Mouse (Mus musculus): ENCODE measurements at regions not wholly inside any gene's neighbourhood (a gene's known extent, or its start where the extent isn't known, plus 50 kb on each side); places are given as distances from the start of the nearest gene placed in this dataset.

GRCm38 (mm10) chr14:105706756-105707155 is 189.9 kb downstream of the Spry2 start:
- Histone ChIP-seq H3K4me2 (ENCODE audit: low read depth, low read length) (no peak overlapping the region), H3K9ac (ENCODE audit: low read length) (no peak overlapping the region), H3K27ac (ENCODE audit: low read length) (no peak overlapping the region), H3K4me3 (replicated peaks; ENCODE audit: low read length) (no peak overlapping the region), H3K36me3 (ENCODE audit: control insufficient read depth, insufficient read depth, low read length) (no peaks in the 10 kb centered on the region), H3K27me3 (ENCODE audit: control insufficient read depth, insufficient read depth, low read length) (no peaks in the 10 kb centered on the region), H3K9me3 (replicated peaks; ENCODE audit: control insufficient read depth, low read length) (no peaks in the 10 kb centered on the region), H3K4me1 (ENCODE audit: control insufficient read depth, insufficient read depth, low read length) (no peaks in the 10 kb centered on the region)
- ATAC-seq (ENCODE audit: insufficient read depth, low FRiP score), result no peak
- WGBS, result 93% methylated on average over 7 of the region's 7 CpGs

DNA sequence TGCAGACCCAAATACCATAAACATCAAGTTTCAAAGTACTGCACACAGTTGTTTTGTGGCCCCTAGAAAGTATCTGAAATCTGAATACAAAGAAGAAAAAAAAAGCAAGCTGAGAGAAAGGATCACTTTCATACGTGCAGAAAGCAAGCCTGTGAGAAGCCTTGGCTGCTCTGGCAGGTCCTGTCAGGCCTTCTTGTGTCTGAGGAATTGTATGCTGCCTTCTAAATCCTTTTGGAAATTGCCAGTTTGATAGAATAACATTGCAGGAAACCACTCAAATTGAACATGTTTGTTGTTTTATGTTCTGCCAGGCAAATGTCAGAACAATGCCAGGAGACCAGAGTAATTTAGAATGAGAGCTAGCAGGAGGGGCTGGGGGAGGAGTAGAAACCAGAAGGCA is 198.0 kb downstream of the Spry2 start:
- Histone ChIP-seq H3K27me3 (ENCODE audit: control insufficient read depth, insufficient read depth, low read length) (no peaks in the 10 kb centered on the region), H3K36me3 (ENCODE audit: control insufficient read depth, insufficient read depth, low read length) (no peaks in the 10 kb centered on the region), H3K4me2 (ENCODE audit: low read depth, low read length) (no peak overlapping the region), H3K27ac (ENCODE audit: low read length) (no peak overlapping the region), H3K9me3 (replicated peaks; ENCODE audit: control insufficient read depth, low read length) (no peaks in the 10 kb centered on the region), H3K4me3 (replicated peaks; ENCODE audit: low read length) (no peak overlapping the region), H3K9ac (ENCODE audit: low read length) (no peak overlapping the region), H3K4me1 (ENCODE audit: control insufficient read depth, insufficient read depth, low read length) (no peaks in the 10 kb centered on the region)
- ATAC-seq (ENCODE audit: insufficient read depth, low FRiP score), result no peak
- WGBS, result 35% methylated on average over 1 of the region's 1 CpGs

DNA sequence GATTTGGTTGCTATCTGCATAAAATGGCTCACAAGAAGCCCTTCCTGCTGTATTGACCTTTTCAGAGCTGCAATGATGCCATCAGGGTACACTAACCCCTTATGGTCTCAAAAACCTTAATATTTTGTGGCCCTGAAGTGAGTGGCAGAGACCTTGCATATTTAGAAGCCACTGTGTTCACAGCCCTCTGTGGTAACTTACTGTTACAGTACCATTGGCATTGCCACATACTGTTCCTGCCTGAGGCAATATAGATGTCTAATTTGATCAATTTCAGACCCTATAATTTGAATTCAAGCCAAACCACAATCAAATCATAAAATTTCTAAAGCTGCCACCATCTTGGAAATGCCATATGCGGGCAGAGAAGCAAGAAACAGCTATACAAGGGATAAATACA is 198.5 kb downstream of the Spry2 start:
- no peak for ATAC-seq (ENCODE audit: insufficient read depth, low FRiP score)
- no peaks in the 10 kb centered on the region for H3K9me3 ChIP-seq (replicated peaks; ENCODE audit: control insufficient read depth, low read length)
- H3K4me2 ChIP-seq (ENCODE audit: low read depth, low read length), result no peak overlapping the region
- no peaks in the 10 kb centered on the region for H3K4me1 ChIP-seq (ENCODE audit: control insufficient read depth, insufficient read depth, low read length)
- no peaks in the 10 kb centered on the region for H3K27me3 ChIP-seq (ENCODE audit: control insufficient read depth, insufficient read depth, low read length)
- H3K4me3 ChIP-seq (replicated peaks; ENCODE audit: low read length), result no peak overlapping the region
- H3K27ac ChIP-seq (ENCODE audit: low read length), result no peak overlapping the region
- H3K9ac ChIP-seq (ENCODE audit: low read length), result no peak overlapping the region
- H3K36me3 ChIP-seq (ENCODE audit: control insufficient read depth, insufficient read depth, low read length), result no peaks in the 10 kb centered on the region
- WGBS, result 86% methylated on average over 1 of the region's 1 CpGs

DNA sequence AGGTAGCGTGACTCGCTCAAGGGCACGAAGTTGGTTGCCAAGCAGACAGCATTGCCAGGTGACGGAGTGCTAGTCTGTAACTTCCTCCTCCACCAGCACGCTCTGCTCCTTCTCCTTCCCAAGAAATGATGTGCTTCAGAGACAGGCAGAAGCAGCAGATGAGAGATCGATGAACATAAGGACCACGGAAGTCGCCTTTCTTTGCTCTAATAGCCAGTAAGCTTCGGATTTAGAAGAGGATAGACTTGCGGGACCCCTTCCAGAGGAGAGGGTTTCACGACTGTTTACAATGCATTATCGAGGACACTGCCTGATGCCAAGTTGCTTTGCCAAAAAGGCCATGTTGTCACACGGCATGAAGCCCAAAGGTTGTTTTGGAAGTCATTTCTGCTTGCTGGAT is 199.2 kb downstream of the Spry2 start:
- Histone ChIP-seq H3K9me3 (replicated peaks; ENCODE audit: control insufficient read depth, low read length) (no peaks in the 10 kb centered on the region), H3K27me3 (ENCODE audit: control insufficient read depth, insufficient read depth, low read length) (no peaks in the 10 kb centered on the region), H3K9ac (ENCODE audit: low read length) (no peak overlapping the region), H3K27ac (ENCODE audit: low read length) (no peak overlapping the region), H3K4me3 (replicated peaks; ENCODE audit: low read length) (no peak overlapping the region), H3K4me1 (ENCODE audit: control insufficient read depth, insufficient read depth, low read length) (no peaks in the 10 kb centered on the region), H3K36me3 (ENCODE audit: control insufficient read depth, insufficient read depth, low read length) (no peaks in the 10 kb centered on the region), H3K4me2 (ENCODE audit: low read depth, low read length) (no peak overlapping the region)
- 86% methylated on average over 13 of the region's 13 CpGs for WGBS
- ATAC-seq (ENCODE audit: insufficient read depth, low FRiP score), result no peak

DNA sequence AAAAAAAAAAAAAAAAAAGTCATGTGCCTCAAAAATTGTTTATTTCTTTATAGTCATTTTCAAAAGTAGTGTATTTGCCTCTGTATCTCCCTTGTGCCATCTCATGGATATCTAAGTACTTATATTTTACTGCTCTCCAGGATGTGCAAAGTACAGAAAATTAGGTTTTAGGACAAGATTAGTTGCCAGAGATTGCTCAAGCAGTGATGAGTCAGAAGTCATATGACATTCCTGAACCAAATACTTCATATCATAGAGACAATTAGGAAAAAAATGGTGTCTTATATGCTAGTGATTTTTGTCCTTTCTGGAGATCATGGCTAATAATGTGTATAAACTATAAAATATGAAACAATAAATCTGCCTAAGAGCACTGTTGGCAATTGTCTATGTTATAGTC is 201.7 kb downstream of the Spry2 start:
- no peaks in the 10 kb centered on the region for H3K9me3 ChIP-seq (replicated peaks; ENCODE audit: control insufficient read depth, low read length)
- H3K4me1 ChIP-seq (ENCODE audit: control insufficient read depth, insufficient read depth, low read length), result no peaks in the 10 kb centered on the region
- no peaks in the 10 kb centered on the region for H3K27me3 ChIP-seq (ENCODE audit: control insufficient read depth, insufficient read depth, low read length)
- ATAC-seq (ENCODE audit: insufficient read depth, low FRiP score), result no peak
- no peak overlapping the region for H3K4me2 ChIP-seq (ENCODE audit: low read depth, low read length)
- no peak overlapping the region for H3K27ac ChIP-seq (ENCODE audit: low read length)
- H3K4me3 ChIP-seq (replicated peaks; ENCODE audit: low read length), result no peak overlapping the region
- no peaks in the 10 kb centered on the region for H3K36me3 ChIP-seq (ENCODE audit: control insufficient read depth, insufficient read depth, low read length)
- H3K9ac ChIP-seq (ENCODE audit: low read length), result no peak overlapping the region

DNA sequence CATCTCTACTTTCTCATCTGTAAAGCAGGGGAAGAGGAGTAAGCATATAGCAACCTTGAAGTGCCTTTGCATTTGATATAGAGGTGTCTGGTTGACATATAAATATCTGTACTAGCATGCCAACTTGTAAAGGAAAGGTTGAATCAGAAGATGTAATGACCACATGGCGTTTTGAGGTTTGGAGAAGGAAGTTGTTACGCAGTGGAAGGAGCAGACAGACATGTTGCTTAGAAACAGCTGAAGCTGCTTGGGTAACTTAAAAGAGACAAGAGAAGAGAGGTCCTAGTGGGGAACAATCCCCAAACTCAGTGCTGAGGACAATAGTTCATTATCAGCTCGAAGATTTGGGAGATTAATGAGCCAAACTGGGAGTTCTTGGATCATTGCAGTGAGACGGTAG is 202.9 kb downstream of the Spry2 start:
- no peak overlapping the region for H3K4me3 ChIP-seq (replicated peaks; ENCODE audit: low read length)
- H3K4me2 ChIP-seq (ENCODE audit: low read depth, low read length), result no peak overlapping the region
- no peak overlapping the region for H3K9ac ChIP-seq (ENCODE audit: low read length)
- no peaks in the 10 kb centered on the region for H3K4me1 ChIP-seq (ENCODE audit: control insufficient read depth, insufficient read depth, low read length)
- H3K27ac ChIP-seq (ENCODE audit: low read length), result no peak overlapping the region
- H3K36me3 ChIP-seq (ENCODE audit: control insufficient read depth, insufficient read depth, low read length), result no peaks in the 10 kb centered on the region
- H3K9me3 ChIP-seq (replicated peaks; ENCODE audit: control insufficient read depth, low read length), result no peaks in the 10 kb centered on the region
- 76% methylated on average over 4 of the region's 4 CpGs for WGBS
- ATAC-seq (ENCODE audit: insufficient read depth, low FRiP score), result no peak
- no peaks in the 10 kb centered on the region for H3K27me3 ChIP-seq (ENCODE audit: control insufficient read depth, insufficient read depth, low read length)

DNA sequence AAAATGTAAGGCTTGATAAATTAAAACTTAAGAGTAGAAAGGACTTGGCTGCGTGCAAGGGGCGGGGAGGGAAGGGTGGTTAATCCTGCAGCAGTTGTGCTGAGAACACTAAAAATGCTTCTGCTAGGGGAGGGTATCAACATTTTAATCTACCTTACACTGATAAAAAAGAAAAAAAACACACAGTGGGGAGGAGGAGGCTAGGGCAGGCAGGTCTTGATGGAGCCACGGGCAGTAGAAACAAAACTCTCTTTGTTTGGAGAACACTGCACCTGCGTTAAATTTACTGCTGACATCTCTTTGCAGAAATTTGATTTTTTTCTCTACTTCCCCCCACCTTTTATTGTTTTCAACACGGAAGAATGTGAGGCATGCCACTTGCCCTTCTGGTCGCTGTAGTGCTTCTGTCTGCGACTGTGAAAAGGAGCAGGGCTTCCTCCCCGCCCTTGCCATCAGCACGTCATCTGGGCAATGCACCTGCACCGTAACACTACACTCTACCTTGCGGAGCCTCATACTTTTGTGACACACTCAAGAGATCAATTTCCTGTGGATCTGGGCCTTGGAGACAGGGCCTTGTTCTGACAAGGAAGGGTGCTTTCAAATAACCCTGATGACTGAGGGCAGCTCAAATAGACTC is 211.7 kb downstream of the Spry2 start:
- H3K9ac ChIP-seq (ENCODE audit: low read length), result no peak overlapping the region

DNA sequence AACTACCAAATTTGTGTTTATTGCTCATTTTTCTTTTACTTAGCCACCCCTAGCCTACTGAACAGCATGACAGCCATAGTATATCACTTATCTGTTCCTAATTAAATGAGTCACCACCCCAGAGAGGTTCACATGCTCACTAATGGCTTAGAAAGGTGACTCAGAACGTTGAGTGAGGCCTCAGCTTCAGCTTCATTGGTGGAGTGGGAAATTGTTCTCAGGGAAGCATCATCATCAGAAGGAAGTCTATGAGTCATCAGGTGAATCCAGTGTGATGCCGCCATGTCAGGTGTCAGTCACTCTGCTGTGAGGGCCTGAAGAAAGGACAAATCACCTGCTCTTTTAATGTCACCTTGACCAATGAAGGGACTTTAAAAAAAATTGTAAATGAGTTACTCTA is 212.3 kb downstream of the Spry2 start:
- no peak for ATAC-seq (ENCODE audit: insufficient read depth, low FRiP score)
- no peak overlapping the region for H3K27ac ChIP-seq (ENCODE audit: low read length)
- WGBS, result 64% methylated on average over 2 of the region's 2 CpGs

More for the DNA sequence above, 211.7 kb downstream of the Spry2 start:
- H3K4me2 ChIP-seq (ENCODE audit: low read depth, low read length), result 0 out of 2 replicates have a peak overlapping the region, but pooled peaks have one; percentile 16
- WGBS, result 42% methylated on average over 11 of the region's 11 CpGs
- no peaks in the 10 kb centered on the region for H3K36me3 ChIP-seq (ENCODE audit: control insufficient read depth, insufficient read depth, low read length)
- ATAC-seq (ENCODE audit: insufficient read depth, low FRiP score), result peak; percentile 85
- no peaks in the 10 kb centered on the region for H3K4me1 ChIP-seq (ENCODE audit: control insufficient read depth, insufficient read depth, low read length)
- H3K27ac ChIP-seq (ENCODE audit: low read length), result peak overlapping the region; percentile 10; the same call in 1 of the 2 replicates
- H3K9me3 ChIP-seq (replicated peaks; ENCODE audit: control insufficient read depth, low read length), result no peaks in the 10 kb centered on the region
- no peaks in the 10 kb centered on the region for H3K27me3 ChIP-seq (ENCODE audit: control insufficient read depth, insufficient read depth, low read length)
- H3K4me3 ChIP-seq (replicated peaks; ENCODE audit: low read length), result no peak overlapping the region

GRCm38 (mm10) chr14:105676646-105676930 is 220.0 kb downstream of the Spry2 start:
- no peak for ATAC-seq (ENCODE audit: insufficient read depth, low FRiP score)
- Histone ChIP-seq H3K4me3 (replicated peaks; ENCODE audit: low read length) (no peak overlapping the region), H3K27ac (ENCODE audit: low read length) (no peak overlapping the region), H3K4me1 (ENCODE audit: control insufficient read depth, insufficient read depth, low read length) (no peaks in the 10 kb centered on the region), H3K27me3 (ENCODE audit: control insufficient read depth, insufficient read depth, low read length) (no peaks in the 10 kb centered on the region), H3K36me3 (ENCODE audit: control insufficient read depth, insufficient read depth, low read length) (no peaks in the 10 kb centered on the region), H3K9me3 (replicated peaks; ENCODE audit: control insufficient read depth, low read length) (no peaks in the 10 kb centered on the region), H3K4me2 (ENCODE audit: low read depth, low read length) (no peak overlapping the region), H3K9ac (ENCODE audit: low read length) (no peak overlapping the region)
- 31% methylated on average over 4 of the region's 4 CpGs for WGBS

More for the DNA sequence above, 212.3 kb downstream of the Spry2 start:
- no peaks in the 10 kb centered on the region for H3K27me3 ChIP-seq (ENCODE audit: control insufficient read depth, insufficient read depth, low read length)
- H3K9ac ChIP-seq (ENCODE audit: low read length), result no peak overlapping the region
- 0 out of 2 replicates have a peak overlapping the region, but pooled peaks have one; percentile 16 for H3K4me2 ChIP-seq (ENCODE audit: low read depth, low read length)
- H3K4me1 ChIP-seq (ENCODE audit: control insufficient read depth, insufficient read depth, low read length), result no peaks in the 10 kb centered on the region
- no peaks in the 10 kb centered on the region for H3K9me3 ChIP-seq (replicated peaks; ENCODE audit: control insufficient read depth, low read length)
- no peak overlapping the region for H3K4me3 ChIP-seq (replicated peaks; ENCODE audit: low read length)
- no peaks in the 10 kb centered on the region for H3K36me3 ChIP-seq (ENCODE audit: control insufficient read depth, insufficient read depth, low read length)
